Mouse (Mus musculus): Measurements from ENCODE around the gene Pfkl.

DNA sequence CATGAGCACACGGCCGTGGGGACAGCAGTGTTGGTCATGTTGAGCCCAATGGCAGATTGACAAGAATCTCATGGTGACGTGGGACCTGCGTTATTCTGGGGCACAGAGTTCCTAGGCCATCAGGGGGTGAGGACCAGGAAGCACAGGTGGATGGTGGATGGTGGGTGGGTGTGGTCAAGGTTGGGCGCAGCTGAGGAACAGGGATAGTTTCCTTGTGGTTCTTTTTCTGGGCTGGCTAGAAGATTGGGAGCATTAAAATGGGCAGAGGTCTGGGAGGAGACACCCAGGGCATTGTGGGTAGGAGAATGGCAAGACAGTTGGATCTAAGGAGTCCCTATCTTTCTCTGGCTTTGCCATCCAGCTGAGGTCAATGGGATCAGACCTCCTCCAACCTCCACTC lies 31.8 kb upstream of the Pfkl start, which contains the start of gene Dnmt3l:
- TF ChIP-seq CTCF (conservative IDR thresholded peaks at IDR 0.05; ENCODE audit: low read length) (no peak), NANOG (IDR thresholded peaks at IDR 0.05; ENCODE audit: borderline replicate concordance, low read length) (no peak), POU5F1 (IDR thresholded peaks at IDR 0.05; ENCODE audit: borderline replicate concordance, low read length) (no peak)

Measured in E14TG2a.4 (cell line).